Mouse (Mus musculus): ENCODE results near the gene Tmem19. TPM values are rescaled to one million over a fixed set of nuclear protein-coding genes. Genes with fewer than 3 reads are reported as not detected.

The Tmem19 gene
- total RNA-seq, 1 experiment, result 30.9 TPM

DNA sequence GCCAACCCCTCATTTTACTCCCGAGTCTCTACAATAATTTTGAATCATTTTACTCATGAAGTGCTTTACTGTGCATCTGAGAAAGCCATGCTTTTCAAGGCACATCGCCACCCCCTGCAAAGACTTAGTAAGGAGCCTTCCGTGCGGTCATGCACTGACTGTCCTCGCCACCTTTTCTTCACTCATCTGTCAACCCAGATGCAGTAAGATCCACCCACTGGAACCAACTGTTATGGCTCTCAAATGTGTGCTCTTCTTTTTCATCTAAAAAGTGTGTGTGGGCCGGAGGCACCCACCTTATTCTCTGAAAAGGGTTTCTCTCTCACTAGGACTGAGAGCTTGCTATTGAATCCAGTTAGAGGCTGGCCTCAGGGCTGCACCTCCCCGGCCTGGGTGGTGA is 68.4 kb downstream of the Tmem19 start:
- Histone ChIP-seq H3K4me1 (ENCODE audit: control insufficient read depth in 2 of 2, insufficient read depth in 2 of 2, low read length in 2 of 2, poor library complexity in 1 of 2) (no peaks in the 10 kb centered on the region; a peak in 1 of 4 replicates), H3K9me3 (ENCODE audit: control insufficient read depth, insufficient read depth, low read depth, low read length) (no peaks in the 10 kb centered on the region), H3K9ac (ENCODE audit: insufficient read depth, low read depth, low read length, poor library complexity, severe bottlenecking) (no peak overlapping the region), H3K36me3 (ENCODE audit: control insufficient read depth, insufficient read depth, low read length, poor library complexity, severe bottlenecking) (peaks cover 12% of the 10 kb centered on the region), H3K4me3 (ENCODE audit: insufficient read depth in 1 of 2, low read depth in 1 of 2, low read length in 2 of 2, poor library complexity in 1 of 2, severe bottlenecking in 1 of 2) (no peak overlapping the region), H3K27ac (ENCODE audit: insufficient read depth, low read depth, low read length, poor library complexity, severe bottlenecking) (no peak overlapping the region)
- TF ChIP-seq HCFC1 (IDR thresholded peaks at IDR 0.05; ENCODE audit: borderline replicate concordance, insufficient read depth, low read length), result no peak
- DNase-seq (ENCODE audit: low read depth, low spot score), result no peak
- in situ Hi-C loops (cut with MboI; ENCODE audit: low sequenced_read_pairs in 2 of 2, unreplicated experiment in 2 of 2), result no loop called here

DNA sequence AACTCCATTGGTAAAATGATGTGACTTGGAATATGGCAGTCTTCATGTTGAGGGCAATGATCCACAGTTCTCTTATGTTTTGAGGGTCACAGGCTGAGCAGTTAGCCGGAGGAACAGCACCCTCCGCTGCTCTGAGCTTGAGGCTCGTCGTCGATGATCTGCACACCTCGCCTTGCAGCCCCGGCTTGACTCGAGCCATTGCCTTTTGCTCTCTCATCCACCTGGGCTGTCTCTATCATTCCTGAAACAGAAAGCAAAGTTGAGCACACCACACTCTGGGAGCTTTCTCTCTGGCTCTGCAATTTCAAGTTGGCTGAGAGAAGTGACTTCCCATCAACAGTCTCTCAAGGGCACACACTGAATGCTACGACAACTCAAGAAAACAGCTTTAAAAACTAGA is 71.6 kb downstream of the Tmem19 start:
- no peak overlapping the region for H3K27ac ChIP-seq (ENCODE audit: insufficient read depth, low read depth, low read length, poor library complexity, severe bottlenecking)
- in situ Hi-C loops (cut with MboI; ENCODE audit: low sequenced_read_pairs in 2 of 2, unreplicated experiment in 2 of 2), result no loop called here
- H3K4me1 ChIP-seq (ENCODE audit: control insufficient read depth in 2 of 2, insufficient read depth in 2 of 2, low read length in 2 of 2, poor library complexity in 1 of 2), result no peaks in the 10 kb centered on the region; a peak in 1 of 4 replicates
- H3K9me3 ChIP-seq (ENCODE audit: control insufficient read depth, insufficient read depth, low read depth, low read length), result no peaks in the 10 kb centered on the region
- no peak overlapping the region for H3K4me3 ChIP-seq (ENCODE audit: insufficient read depth in 1 of 2, low read depth in 1 of 2, low read length in 2 of 2, poor library complexity in 1 of 2, severe bottlenecking in 1 of 2)
- TF ChIP-seq MAFK (IDR thresholded peaks at IDR 0.05; ENCODE audit: insufficient read depth, low read depth, low read length), result no peak
- no peak for TF ChIP-seq HCFC1 (IDR thresholded peaks at IDR 0.05; ENCODE audit: borderline replicate concordance, insufficient read depth, low read length)
- no peak for TF ChIP-seq ZNF384 (IDR thresholded peaks at IDR 0.05; ENCODE audit: low read depth, low read length)
- no peak for TF ChIP-seq ZC3H11A (IDR thresholded peaks at IDR 0.05; ENCODE audit: borderline replicate concordance, low read depth, low read length)
- no peak for TF ChIP-seq CHD2 (IDR thresholded peaks at IDR 0.05; ENCODE audit: low read depth, low read length)
- H3K9ac ChIP-seq (ENCODE audit: insufficient read depth, low read depth, low read length, poor library complexity, severe bottlenecking), result no peak overlapping the region
- no peak for DNase-seq (ENCODE audit: low read depth, low spot score)
- H3K36me3 ChIP-seq (ENCODE audit: control insufficient read depth, insufficient read depth, low read length, poor library complexity, severe bottlenecking), result peaks cover 11% of the 10 kb centered on the region

Other genes starting within 250 kb of the Tmem19 start
- 0.16 and 0.18 TPM in 2 replicates for gene Tph2, start 177.5 kb downstream of the Tmem19 start, total RNA-seq (2012; rRNA removed)
- gene Tbc1d15, start 111.0 kb downstream of the Tmem19 start, total RNA-seq (2012; rRNA removed), result 21.1 and 23.8 TPM in 2 replicates
- 15.8 and 17.1 TPM in 2 replicates for gene Rab21, start 46.9 kb downstream of the Tmem19 start, total RNA-seq (2012; rRNA removed)
- gene Thap2, start 21.9 kb upstream of the Tmem19 start, total RNA-seq (2012; rRNA removed), result 4.4 and 7.5 TPM in 2 replicates
- gene Zfc3h1, start 22.5 kb upstream of the Tmem19 start, total RNA-seq (2012; rRNA removed), result 27.0 and 31.3 TPM in 2 replicates
- not detected in 2 replicates for gene A930009A15Rik, start 207.5 kb upstream of the Tmem19 start, total RNA-seq (2012; rRNA removed)
- 0.22 and 0.53 TPM in 2 replicates for gene Lgr5, start 225.3 kb upstream of the Tmem19 start, total RNA-seq (2012; rRNA removed)

All from ES-E14 (cell line).